Mouse (Mus musculus) inflammation-experienced regulatory T-cells, adult 6 months (primary cell): ENCODE measurements around the gene Gm20708. TPM values are rescaled to one million over a fixed set of nuclear protein-coding genes. Genes with fewer than 3 reads are reported as not detected.

Experiments used
- ATAC-seq: one replicate; pipeline ENCODE4 v1.8.0; 2017
- polyA plus RNA-seq, 3 experiments: library from polyadenylated mRNA; unstranded; fragments of 100-300 nt; shearing (Covaris generic); gene quantifications; one replicate each; pipeline ENCODE4 v1.2.1; 2017

The Gm20708 gene
- polyA plus RNA-seq, 3 experiments from 2014 or later: 3.1 to 5.0 (median 4.9) TPM

DNA sequence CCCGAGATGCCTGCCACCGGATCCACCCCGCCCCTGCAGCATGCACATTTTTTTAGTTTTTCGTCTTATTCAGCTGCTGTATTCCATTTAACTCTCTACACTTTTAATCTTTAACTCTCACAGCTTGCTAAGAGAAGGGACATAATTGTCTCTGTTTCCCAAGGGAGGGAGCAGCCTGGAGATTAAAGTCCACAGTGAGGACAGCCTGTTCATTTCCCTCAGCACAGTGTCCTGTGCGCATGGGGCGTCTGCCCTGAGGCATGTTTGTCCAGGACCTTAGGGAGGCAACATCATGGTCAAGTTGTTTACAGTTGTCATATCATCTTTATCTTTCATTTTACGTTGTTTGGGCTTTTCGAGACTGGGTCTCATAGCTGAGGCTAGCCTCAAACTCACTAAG lies 24.6 kb downstream of the Gm20708 start:
- ATAC-seq: no peak

DNA sequence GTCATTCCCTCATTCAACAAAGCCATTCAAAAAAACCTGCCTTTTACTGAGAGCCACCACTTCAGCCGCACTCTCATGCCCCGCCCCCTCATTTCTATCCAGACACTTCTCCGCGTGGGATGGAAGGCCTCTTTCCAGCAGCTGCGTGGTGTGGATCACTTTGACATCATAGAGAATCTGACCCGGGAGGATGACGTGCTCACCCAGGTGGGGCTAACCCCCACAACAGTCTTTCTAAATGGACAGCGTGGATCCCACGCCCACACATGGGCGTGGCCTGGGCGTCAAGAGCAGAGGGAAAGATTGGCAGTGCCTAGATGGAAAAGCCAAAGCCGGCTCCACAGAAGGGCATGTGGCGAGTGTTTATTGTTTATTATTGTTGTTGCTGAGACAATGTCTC lies 26.8 kb downstream of the Gm20708 start:
- ATAC-seq: no peak

DNA sequence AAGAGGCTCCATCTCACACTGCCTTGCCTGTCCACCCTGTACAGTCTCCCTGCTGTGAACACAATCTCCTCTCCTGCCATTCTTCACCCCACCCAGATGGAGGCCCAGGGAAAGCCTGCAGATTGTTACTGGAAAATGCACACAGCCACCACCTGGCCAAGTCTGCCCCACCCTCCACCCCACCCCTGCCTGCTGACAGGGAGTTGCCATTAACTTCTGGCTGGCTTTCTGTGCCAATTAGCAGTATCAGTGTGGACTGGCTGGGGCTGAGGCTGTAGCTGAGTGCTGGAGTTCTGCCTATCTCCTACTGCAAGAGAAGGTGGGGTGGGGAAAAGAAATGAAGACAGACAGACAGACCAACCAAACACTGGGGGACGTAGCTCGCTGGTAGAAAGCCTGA lies 29.1 kb downstream of the Gm20708 start:
- no peak for ATAC-seq

DNA sequence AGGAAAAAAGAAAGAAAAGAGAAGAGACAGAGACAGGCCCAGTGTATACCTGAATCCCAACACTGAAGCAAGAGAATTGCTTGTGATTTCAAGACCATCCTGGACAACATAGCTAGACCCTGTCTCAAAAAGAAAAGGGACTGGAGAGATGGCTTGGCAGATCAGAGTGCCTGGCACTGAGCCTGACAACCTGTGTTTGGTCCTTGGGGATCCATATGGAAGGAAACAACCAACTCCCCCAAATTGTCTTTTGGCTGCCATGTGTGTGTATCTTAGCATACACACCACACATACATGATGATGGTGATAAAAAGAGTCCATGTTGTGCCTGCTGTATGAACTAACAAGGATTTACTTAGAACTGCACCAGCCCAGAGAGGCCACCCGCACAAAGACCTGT lies 29.6 kb downstream of the Gm20708 start:
- no peak for ATAC-seq

DNA sequence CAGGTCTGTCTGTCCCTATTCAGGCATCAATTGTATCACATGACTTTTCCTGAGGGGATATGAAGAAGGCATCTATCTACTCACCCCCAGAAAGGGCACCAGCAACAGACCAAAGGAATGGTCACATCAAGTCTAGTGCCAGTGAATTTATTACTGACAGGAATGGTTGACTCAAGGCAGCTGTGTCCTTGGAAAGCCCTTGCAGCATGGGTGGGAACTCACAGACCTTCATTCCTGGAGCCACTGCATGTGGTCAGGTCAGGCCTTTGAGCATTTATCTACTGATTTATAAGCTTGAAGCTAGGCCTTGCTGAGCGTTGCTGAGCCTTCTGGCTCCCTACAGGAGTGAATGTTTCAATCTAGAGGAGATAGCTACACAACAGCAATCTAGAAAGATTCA lies 31.4 kb downstream of the Gm20708 start:
- ATAC-seq: no peak

DNA sequence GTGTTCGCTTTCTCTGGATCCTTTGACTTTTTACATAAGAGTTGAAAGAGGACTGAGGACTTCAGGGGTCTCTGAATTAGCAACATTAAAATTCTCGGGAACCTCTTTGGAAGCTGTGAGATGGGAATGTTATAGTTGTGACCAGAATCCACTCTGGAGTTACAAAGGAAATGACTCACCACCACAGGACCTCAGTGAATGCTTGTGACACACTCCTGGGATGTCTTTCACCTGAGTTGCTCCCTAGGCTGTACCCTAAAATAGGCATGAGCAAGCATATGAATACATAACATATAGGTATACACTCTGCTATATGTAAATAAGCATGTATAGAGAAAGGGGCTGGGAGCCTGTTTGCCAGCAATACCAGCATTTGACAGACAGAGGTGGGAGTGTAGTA lies 34.0 kb downstream of the Gm20708 start:
- no peak for ATAC-seq

DNA sequence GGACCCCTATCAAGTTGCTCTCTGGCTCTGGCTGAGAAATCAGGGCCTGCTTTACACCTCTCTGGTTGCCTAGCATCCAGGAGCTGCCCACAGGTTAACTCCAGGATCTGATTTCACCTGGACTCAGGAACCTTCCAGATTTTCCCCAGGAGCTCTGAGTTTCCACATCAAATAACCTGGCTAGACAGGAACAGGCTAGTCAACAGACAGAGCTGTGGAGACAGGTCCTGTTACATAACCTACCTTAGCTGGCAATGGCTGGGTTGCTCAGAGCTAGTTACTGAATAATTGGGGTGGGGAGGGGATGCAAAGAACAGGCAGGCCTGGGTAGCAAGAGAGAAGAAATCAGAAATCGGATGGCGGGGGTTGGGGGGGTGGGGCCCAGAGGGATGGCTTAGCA lies 35.5 kb downstream of the Gm20708 start:
- no peak for ATAC-seq

DNA sequence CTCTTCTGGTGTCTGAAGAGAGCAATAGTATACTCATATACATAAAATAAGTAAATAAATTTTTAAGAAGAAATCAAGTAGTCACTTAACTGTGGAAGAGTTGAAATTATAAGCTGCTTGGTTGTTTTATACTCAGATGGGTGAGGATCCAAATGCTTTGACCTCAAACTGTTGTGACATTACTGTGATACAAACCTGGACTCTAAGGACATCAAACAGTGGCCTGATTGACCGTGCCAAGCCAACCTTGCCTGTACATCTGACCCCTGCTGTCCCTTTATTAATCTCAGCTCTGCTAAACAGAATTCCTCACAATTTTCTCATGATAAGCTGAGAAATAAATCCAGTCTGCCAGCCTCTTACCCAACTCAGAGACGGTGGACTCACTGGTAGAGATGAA lies 36.2 kb downstream of the Gm20708 start:
- no peak for ATAC-seq

DNA sequence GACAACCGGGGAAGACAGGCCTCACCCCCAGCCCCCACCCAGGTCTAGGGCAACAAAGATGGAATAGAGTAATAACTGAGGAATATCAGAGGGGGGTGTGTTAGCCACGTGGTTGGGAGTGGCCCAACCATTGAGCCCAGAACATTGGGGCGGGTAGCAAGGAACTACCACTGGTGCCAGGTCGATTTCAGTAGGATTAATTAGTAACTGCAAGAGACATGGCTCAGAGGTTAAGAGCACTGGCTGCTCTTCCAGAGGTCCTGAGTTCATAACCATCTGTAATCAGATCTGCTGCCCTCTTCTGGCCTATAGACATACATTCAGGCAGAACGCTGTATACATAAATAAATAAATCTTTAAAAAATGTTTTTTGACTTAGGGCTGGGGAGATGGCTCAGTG lies 37.2 kb downstream of the Gm20708 start:
- no peak for ATAC-seq

DNA sequence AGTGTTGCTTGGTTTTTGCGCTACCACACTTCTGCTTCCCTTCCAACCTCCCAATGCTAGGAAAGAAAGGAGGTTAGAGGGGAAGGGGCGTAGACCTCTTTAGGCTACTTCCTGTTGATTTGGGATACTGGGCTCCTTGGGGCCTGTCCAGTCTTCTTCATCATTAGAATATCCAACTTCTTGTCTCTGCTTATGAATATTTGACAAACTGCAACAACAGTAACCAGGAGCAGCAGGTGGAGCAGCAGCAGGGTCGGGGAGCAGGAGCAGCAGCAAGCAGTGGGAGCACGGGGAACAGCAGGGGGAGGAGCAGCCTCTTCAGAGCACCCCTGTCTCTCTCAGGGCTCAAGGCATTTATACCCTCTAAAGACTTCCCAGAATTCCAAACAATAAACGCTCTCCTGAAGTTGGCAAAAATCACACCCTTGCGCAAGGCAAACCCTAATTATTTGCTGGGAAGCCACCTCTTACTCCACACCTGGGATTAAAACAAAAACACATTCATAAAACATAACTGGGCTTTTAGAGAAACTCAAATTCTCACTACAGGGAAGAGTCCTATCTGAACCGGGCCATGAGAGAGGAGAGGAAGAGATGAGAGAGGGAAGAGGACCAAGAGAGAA lies 38.2 kb downstream of the Gm20708 start:
- no peak for ATAC-seq

DNA sequence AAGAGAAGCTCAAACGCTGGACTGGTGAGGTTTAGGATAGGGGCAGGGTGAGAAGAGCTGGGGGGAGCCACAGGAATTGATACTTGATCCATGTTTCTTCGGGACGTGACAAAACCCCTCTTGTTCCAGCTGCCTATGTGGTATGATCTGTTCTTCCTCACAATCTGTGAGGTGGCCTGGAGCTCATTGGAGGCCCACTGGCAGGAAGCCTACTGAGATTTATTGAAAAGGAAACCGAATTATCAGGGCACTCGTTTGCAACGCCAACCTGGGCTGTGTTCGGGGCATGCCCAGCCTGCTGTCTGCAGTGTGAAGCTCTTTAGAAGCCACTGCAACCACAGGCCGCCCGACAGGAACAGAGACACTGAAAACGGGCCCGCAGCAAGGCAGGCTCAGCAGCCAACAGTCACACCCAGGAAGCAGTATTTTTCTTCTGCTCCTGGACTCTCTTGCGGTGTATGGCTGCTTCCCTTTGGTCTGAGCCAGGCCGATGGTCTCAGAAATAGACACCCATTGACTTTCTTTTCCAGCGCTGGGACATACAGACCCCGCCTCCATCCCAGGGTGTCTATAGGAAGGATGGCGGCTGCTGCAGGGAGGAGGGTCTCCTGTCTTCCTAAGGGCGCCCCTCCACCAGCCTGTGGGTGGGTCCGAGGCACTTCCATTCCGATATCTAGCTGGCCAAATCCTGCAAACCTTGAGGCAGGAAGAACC lies 39.0 kb downstream of the Gm20708 start:
- peak; percentile 65 for ATAC-seq

DNA sequence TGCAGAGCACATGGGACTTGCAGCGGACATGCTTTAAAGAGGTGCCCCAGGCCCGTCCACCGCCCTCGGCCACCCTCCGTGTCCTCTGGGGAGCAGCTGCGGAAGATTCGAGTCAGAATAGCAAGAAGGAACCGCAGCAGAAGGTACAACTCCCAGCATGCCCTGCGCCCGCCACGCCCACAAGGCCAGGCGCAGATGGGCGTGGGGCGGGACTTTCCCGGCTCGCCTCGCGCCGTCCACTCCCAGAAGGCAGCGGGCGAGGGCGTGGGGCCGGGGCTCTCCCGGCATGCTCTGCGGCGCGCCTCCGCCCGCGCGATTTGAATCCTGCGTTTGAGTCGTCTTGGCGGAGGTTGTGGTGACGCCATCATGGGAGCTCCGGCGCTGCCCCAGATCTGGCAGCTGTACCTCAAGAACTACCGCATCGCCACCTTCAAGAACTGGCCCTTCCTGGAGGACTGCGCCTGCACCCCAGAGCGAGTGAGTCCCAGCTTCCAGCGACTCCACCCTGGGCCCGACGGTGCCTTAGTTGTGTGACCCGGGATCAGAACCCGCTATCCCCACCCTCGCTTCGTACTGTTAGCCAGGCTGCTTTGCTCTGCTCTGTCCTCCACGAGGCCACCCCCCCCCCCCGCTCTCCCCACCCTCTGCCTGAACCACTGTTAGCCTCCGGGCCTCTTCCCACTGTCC lies 39.7 kb downstream of the Gm20708 start, which contains the start of gene Birc5:
Gene Birc5, plus strand, starts transcription at position 267 of the 687 bp plus-strand sequence.
- ATAC-seq: peak; percentile 91

DNA sequence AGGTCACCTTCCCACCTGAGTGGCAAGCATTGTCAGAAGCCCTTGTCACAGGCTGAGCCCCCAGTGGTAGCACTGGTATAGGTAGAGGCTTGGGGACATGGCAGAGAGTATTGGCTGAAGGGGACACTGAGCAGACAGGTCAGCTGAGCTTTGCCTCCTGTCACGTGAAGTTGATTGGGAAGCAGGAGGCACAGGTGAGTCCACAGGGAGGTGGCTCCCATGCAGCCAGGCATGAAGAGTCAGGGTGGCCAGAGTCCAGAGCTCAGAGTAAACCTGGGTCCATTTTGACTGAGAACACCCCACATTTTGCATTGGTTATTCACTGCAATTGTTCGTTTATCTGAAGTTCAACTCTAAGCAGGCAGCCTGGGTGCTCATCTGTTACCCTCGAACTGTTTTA lies 43.4 kb downstream of the Gm20708 start:
- ATAC-seq: no peak

DNA sequence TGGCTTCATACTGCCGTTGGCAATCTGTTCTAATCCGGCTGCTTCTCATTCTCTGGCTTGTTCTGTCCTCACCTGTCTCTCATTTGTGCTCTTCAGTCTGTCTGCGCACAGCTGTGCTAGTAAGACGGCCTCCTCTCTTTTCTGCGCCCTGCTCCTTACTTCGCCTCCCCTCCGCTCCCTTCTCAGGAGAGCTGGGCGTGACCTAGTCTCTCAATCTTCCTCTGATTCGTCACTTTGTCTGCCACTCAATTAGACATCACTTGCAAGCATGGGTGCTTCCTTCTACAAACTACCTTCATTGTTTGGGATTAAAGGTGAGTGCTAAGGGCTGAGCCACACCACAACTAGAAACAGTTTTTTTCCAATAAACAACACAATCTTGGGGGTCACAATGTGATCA lies 44.8 kb downstream of the Gm20708 start:
- ATAC-seq: no peak

DNA sequence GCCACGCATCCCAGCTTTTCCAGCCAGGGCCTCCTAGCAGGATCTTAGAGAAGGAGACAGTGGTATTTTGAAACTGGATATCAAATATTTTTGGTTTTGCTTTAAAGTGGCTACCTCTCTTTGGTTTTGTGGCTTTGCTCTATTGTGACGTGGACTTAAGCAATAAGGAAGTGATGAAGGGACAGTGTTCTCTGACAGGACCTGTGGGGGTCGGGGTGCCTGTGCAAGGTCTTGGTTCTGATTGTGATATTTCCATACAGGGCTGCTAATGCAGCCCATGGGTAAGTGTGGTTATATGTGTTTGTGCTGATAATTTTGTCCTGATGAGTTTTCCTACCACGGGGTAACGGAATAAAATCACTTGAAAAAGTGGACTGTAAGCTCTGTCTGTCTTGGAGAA lies 45.9 kb downstream of the Gm20708 start:
- ATAC-seq: no peak

DNA sequence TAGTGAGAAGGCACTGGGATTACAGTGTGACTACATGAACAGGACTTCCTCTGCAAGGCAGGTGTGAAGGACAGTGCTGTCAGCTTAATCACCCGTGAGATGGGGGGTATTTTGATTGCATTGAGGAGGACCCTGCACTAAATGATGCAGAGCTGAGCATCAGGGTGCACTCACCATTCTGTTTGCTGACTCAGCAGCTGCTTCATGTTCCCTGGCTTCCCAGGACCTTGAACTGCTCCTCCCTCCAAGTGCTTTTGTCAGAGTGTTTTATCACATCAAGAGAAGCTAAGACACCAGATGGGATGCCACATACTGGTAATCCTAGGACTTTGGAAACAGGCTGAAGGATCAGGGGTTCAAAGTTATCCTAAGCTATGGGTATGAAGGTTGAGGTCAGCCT lies 46.5 kb downstream of the Gm20708 start:
- ATAC-seq: no peak

DNA sequence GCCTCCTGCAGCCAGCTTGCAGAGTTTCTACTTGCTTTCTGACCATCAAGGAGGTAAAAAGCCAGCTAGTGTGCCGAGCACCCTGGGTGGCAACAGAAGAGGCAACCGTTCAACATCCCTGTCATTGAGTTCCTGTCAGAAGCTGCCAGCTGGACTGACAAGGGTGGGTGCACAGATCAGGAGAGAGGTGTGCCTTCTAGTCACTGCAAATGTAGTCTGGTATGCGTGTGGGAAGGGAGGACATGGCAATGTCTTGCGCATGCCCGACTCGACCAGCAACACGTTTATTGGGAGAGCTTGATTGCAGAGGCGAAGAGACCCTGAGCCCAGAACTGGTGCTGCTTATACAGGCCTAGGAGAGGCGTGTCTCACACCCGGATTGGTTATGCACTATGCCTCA lies 48.0 kb downstream of the Gm20708 start:
- ATAC-seq: no peak

DNA sequence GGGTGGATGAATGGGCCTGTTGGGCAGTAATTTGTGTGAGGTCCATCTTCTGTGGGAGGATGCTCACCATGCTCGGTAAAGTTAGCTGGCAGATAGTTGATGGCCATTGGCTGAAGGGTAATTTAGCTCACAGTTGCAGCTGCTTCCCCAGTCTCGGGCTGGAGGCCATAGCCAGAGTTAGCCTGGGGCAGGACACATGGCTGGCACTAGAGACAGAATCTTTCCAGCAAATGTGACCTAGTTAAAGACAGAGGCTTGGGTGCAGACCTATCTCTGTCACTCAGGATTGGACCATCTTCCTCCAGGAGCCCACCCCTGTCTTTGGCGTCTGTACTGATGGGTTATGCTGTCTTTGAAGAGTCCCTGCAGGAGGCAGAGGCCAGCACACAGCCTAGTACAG lies 48.9 kb downstream of the Gm20708 start:
- no peak for ATAC-seq

DNA sequence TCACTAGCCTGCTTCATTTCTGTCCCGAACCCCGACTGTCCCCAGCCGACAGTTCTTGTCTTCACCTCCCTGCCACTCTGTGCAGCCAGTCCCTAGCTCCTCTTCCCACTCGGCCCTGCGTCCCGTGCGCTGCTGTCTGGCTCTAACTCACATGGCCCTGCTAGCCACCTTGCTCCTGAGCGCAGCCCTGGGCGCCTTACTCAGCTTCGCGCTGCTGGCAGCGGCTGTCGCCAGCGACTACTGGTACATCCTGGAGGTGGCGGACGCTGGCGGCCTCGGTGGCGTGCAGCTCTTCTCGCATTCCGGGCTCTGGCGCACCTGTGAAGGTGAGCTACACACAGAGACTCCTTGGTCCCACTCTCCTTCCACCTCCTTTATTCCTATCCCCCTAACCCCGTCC lies 51.1 kb downstream of the Gm20708 start, which contains the start of gene Tmem235:
Gene Tmem235, plus strand, starts transcription at position 152 of the 400 bp plus-strand sequence.
- ATAC-seq: no peak

DNA sequence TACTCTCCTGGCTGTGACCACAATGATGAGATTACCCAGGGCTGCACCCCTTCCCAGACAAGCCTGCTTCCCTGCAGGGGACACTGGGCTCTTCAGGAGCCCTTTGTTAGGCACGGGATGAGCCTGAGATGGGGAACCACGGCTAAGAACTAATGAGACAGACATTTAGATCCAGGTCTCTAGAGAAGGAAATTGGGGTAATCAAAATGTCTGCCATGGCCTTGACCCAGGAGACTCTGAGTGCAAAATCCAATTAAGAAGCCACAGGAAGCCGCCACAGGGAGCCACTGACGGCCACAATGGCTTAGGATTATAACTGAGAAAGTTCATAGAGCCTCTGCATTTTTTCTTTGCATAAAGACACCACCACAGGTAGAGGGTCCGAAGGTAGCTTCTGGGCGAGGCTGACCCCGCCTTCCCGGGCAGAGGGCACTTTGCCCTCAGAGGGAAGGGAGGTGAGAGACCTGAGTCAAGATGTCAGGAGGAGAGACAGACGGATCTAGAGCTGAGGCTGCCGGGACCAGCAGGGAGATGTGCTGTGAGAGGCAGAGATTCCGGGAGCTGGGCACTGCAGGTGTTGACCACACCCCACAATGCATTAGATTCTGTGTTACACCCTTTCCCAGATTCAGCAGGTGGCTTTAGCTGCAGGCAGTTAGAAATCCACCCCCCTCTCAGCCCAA lies 53.8 kb downstream of the Gm20708 start:
- no peak for ATAC-seq

DNA sequence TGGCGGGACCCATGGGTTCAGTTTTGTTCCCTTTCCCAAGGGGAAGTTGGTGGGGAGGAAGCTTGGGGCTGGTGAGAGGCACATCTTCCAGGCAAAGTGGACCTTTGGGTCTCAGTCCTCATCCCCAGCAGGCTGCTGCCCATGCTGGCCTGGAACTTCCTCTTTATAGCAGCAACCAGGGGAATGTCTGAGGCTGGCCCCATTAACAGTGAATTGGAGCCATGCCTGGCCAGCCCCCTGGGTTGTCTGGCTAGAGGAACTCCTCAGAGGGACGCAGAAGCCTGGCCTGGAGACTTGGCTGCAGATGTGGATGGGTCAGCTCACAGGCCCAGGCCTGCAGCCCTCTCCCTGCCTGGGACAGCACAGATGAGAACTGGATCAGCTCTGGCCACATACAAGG lies 55.3 kb downstream of the Gm20708 start:
- ATAC-seq: no peak

DNA sequence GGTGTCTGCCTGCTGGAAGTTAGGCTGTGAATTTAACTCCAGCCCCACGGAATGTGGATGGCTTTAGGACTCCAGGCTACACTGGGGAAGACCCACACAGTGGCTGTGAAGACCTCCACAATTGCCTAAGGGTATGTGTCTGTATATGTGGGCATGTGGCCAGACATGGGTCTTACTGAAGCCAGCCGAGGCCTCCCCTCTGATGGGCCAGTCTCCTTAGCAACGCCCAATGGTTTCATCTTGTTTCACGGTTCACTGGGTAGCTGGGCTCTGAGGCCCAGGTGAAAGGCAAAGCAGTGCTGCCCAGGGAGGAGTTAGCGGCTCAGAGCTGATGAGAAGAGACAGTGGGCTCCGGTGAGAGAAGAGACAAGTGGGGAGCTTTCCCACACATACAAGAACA lies 56.5 kb downstream of the Gm20708 start:
- ATAC-seq: no peak

DNA sequence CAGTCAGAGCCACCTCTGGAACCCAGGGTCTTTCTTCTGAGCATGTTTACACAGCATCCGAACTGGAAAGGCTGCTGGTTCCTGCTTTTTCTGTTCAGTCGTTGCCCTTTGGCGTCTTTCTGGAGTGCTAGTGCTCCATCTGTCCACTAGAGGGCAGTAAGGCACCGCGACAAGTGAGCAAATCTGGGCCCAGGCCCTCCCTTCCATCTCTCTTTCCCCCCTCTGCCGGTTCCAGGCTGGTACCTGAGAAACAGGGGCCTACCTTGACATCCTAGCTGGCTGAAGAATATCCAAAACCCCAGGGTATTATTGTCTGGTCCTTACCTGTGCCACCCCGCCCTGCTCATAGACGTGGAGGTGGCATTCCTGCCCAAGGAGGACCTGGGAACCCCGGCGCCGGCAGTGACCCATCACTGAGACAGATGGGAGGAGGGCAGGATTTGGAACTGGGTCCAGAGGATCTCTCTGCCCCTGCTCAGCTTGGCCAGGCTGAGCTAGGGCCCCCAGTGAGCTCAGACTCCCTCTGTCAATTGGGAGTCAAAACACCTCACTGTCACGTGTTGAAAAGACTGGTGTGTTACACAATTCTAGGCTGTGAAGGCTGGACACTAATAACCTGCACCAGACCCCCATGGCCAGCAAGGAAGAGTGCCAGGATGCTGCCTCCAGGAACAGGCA lies 61.4 kb downstream of the Gm20708 start:
- ATAC-seq: peak; percentile 32
